Mouse (Mus musculus) hindbrain, embryonic 12.5 days (tissue): ENCODE measurements at regions not wholly inside any gene's neighbourhood (a gene's known extent, or its start where the extent isn't known, plus 50 kb on each side); places are given as distances from the start of the nearest gene placed in this dataset.

Source experiments
- ATAC-seq: fragments of 200-750 bp; cut with Nextera tagmentation; 2 replicates; pipeline ENCODE4 v1.8.0; 2017; ENCODE audit warnings: moderate TSS enrichment; ENCODE audit not compliant: low FRiP score
- H3K27ac ChIP-seq: fragments of 300-500 bp; sonication (generic); 2 replicates; pipeline ENCODE4 v1.5.1; 2016; ENCODE audit warnings: mild to moderate bottlenecking
- H3K27me3 ChIP-seq: fragments of 300-500 bp; sonication (generic); 2 replicates; pipeline ENCODE4 v1.6.1; 2016; ENCODE audit warnings: mild to moderate bottlenecking
- H3K36me3 ChIP-seq: fragments of 300-500 bp; sonication (generic); 2 replicates; pipeline ENCODE4 v1.6.1; 2016; ENCODE audit warnings: mild to moderate bottlenecking
- H3K4me1 ChIP-seq: fragments of 300-500 bp; sonication (generic); 2 replicates; pipeline ENCODE4 v1.6.1; 2016
- H3K4me2 ChIP-seq: fragments of 300-500 bp; sonication (generic); replicated peaks from 2 replicates; pipeline ENCODE4 v1.6.1; 2016; ENCODE audit warnings: mild to moderate bottlenecking
- H3K4me3 ChIP-seq: fragments of 300-500 bp; sonication (generic); 2 replicates; pipeline ENCODE4 v1.5.1; 2016; ENCODE audit warnings: mild to moderate bottlenecking
- H3K9ac ChIP-seq: fragments of 300-500 bp; sonication (generic); 2 replicates; pipeline ENCODE4 v1.6.1; 2016; ENCODE audit warnings: mild to moderate bottlenecking, moderate library complexity
- H3K9me3 ChIP-seq: fragments of 300-500 bp; sonication (generic); replicated peaks from 2 replicates; pipeline ENCODE4 v1.6.1; 2016; ENCODE audit warnings: mild to moderate bottlenecking
- WGBS: fragments of 180-500 bp; shearing (Covaris S2); methylation state at CpG from one replicate; pipeline ENCODE4 v1.1.7; 2016; 5-methylcytosine and 5-hydroxymethylcytosine counted together

DNA sequence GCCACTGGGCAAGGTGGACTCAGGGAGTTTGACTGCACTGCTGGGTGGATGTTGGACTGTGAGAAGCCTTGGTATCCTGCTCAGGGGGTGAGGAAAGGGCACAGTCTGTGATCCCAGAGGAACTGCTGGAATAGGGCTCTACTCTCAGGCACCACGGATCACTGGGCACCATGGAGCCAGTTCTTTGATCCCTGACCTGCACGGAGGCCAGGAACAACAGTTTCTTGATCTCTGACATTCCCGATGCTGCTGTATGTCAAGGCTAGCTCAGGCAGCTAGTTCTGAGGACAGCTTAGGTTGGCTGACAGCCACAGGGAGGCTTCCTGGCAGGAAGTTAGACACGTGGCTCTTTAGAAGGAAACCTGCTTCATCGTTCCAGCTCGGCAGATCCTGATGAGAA lies 289.5 kb upstream of the Slit2 start:
- H3K36me3 ChIP-seq: no peaks in the 10 kb centered on the region

DNA sequence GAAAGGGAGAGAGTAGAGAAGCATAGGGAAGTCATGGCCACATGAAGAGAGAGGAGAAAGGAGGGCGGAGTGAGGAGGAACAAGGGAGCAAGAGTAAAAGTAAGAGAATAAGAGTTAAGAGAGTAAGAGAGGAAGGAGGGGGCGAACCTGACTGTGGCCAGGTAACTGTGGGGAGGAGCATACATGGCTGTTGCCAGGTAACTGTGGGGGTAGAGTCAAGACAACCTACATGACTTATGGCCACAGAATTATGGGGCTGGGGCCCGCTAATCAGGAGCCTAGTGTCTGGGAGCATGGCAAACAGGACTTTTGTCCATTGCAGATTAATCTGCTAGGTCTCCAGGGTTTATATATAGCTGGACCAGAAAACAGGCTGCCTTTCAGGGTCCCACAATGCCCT lies 289.0 kb upstream of the Slit2 start:
- WGBS: 86% methylated on average over 3 of the region's 3 CpGs
- no peak overlapping the region for H3K9ac ChIP-seq
- no peaks in the 10 kb centered on the region for H3K4me1 ChIP-seq
- H3K9me3 ChIP-seq: no peaks in the 10 kb centered on the region
- H3K27ac ChIP-seq: no peak overlapping the region
- no peak overlapping the region for H3K4me2 ChIP-seq
- no peaks in the 10 kb centered on the region for H3K36me3 ChIP-seq
- H3K4me3 ChIP-seq: no peak overlapping the region
- H3K27me3 ChIP-seq: no peaks in the 10 kb centered on the region
- ATAC-seq: no peak

More for the DNA sequence above, 289.5 kb upstream of the Slit2 start:
- H3K27ac ChIP-seq: no peak overlapping the region
- H3K4me1 ChIP-seq: no peaks in the 10 kb centered on the region
- H3K9me3 ChIP-seq: no peaks in the 10 kb centered on the region
- no peaks in the 10 kb centered on the region for H3K27me3 ChIP-seq
- WGBS: 58% methylated on average over 6 of the region's 6 CpGs
- H3K4me3 ChIP-seq: no peak overlapping the region
- no peak overlapping the region for H3K9ac ChIP-seq
- H3K4me2 ChIP-seq: no peak overlapping the region
- no peak for ATAC-seq

DNA sequence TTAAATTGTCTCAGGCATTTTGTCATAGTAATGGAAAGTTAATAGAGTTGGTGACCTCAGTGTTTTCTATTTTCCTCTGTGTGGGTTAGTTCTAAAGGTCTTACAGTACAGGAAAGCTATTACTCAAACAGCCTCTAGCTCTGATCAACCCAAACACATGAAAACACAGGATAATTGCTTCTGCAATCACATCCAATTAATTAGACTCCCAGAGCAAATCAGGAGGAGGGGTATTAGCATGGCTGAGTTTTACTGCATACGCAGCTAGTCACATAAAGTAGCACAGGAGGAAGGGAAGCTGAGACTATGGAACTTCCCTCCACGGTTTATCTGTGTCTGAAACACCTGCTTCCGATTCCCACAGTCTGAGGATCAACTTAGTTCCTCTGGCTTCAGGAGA lies 288.3 kb upstream of the Slit2 start:
- no peak for ATAC-seq
- Histone ChIP-seq H3K27ac (no peak overlapping the region), H3K4me1 (no peaks in the 10 kb centered on the region), H3K4me3 (no peak overlapping the region), H3K36me3 (no peaks in the 10 kb centered on the region), H3K27me3 (no peaks in the 10 kb centered on the region), H3K9me3 (no peaks in the 10 kb centered on the region), H3K4me2 (no peak overlapping the region), H3K9ac (no peak overlapping the region)
- WGBS: 95% methylated on average over 3 of the region's 3 CpGs

DNA sequence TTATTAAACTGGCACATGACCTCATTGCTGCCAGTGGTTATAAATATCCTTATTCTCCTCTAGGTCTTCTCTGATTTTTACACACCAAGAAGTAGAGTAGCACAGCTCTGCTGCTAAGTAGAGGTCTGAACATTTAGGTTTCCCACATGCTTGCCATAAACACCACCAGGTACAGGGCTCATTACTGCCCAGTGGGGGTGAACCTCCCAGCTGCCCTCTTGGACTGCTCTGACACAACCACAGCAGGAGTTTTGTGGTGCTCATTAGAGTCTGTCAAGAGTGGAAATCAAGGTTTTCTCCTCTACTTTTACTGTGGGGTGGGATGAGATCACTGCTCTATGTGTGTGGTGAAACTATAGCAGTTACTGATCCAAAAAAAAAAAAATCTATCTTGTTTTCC lies 271.4 kb upstream of the Slit2 start:
- Histone ChIP-seq H3K4me2 (no peak overlapping the region), H3K9me3 (no peaks in the 10 kb centered on the region), H3K9ac (no peak overlapping the region), H3K36me3 (no peaks in the 10 kb centered on the region), H3K4me3 (no peak overlapping the region), H3K4me1 (no peaks in the 10 kb centered on the region), H3K27ac (no peak overlapping the region), H3K27me3 (no peaks in the 10 kb centered on the region)
- ATAC-seq: no peak

DNA sequence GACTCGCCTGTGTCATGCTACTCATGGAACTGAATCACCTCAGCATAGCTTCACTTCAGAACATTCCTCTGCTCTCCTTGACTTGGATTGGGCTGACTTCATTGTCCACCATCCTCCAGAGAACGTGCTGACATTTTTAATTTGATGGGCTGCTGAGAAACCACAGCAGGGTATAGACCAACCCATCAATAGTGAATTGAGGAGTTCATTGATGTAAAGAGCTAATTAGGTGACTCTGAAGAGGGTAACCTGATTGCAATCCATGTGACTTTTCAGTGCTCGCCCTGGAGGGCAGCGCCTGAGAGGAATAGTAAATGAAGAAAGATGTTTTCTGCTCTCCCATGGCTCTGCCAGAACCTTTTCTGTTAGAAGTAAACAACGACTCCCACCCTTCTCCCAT lies 268.6 kb upstream of the Slit2 start:
- H3K27ac ChIP-seq: no peak overlapping the region
- no peaks in the 10 kb centered on the region for H3K9me3 ChIP-seq
- no peak overlapping the region for H3K9ac ChIP-seq
- no peaks in the 10 kb centered on the region for H3K27me3 ChIP-seq
- no peak overlapping the region for H3K4me2 ChIP-seq
- no peaks in the 10 kb centered on the region for H3K36me3 ChIP-seq
- WGBS: 48% methylated on average over 5 of the region's 5 CpGs
- no peak for ATAC-seq
- H3K4me1 ChIP-seq: no peaks in the 10 kb centered on the region
- no peak overlapping the region for H3K4me3 ChIP-seq

DNA sequence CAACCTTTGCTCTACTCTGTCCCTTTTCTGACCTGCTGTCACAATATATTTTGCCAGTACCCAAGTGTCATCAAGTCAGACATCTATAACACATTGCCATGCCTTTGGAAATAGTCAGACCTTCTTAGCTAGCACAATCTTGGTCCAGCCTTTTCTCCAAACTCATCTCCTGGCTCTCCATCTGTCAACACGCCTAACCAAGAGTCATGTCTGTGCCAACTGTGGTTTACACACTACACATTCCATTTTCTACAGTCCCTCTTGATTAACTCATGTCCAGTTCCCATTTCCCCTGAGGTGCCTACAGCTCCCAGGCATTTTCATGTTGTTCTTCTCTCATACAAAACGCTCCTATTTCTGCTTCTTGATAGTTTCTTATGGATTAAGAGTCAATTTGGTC lies 258.0 kb upstream of the Slit2 start:
- Histone ChIP-seq H3K4me2 (no peak overlapping the region), H3K27ac (no peak overlapping the region), H3K27me3 (no peaks in the 10 kb centered on the region), H3K9me3 (no peaks in the 10 kb centered on the region), H3K36me3 (no peaks in the 10 kb centered on the region), H3K4me3 (no peak overlapping the region), H3K4me1 (no peaks in the 10 kb centered on the region), H3K9ac (no peak overlapping the region)
- 83% methylated on average over 2 of the region's 2 CpGs for WGBS
- ATAC-seq: no peak

DNA sequence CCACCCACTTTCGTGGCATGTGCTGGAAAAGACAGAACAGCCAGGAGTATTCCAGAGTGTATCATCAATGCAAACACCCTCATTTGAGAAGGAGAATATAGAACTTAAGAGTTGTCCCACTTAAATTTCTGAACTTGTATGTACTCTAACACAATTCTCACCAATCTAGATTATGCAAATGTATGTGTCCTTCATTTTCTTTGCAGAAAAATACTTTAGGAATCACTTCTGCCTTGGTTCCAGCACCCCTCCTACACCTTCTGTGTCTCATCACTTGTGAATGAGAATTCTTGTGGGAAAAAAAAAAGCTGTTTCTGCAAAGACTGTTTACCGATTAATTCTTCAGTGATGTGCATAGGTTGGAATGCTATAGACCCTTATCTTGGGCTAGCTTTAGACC lies 240.2 kb upstream of the Slit2 start:
- no peaks in the 10 kb centered on the region for H3K36me3 ChIP-seq
- H3K27me3 ChIP-seq: no peaks in the 10 kb centered on the region
- H3K4me3 ChIP-seq: no peak overlapping the region
- no peak overlapping the region for H3K27ac ChIP-seq
- no peak overlapping the region for H3K4me2 ChIP-seq
- ATAC-seq: no peak
- H3K9ac ChIP-seq: no peak overlapping the region
- H3K4me1 ChIP-seq: no peaks in the 10 kb centered on the region
- 87% methylated on average over 2 of the region's 2 CpGs for WGBS
- H3K9me3 ChIP-seq: no peaks in the 10 kb centered on the region

DNA sequence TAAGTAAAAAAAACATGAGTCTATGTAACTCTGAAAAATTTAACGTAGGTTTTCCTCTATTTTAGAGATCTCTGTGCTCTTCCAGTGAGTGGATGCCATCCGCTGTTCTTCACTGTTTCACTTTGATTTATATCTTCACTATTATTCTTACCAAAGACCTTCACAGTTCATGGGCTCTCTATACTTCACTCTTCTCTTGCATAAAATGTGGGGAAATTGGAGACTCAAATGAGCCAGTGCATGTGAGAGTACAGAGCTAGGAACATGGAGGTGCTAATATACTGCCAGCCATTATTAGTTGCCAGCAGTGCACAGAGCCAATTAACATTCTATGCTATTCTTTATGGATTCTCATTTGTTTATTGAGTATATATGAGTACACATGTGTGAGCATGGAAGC lies 237.8 kb upstream of the Slit2 start:
- Histone ChIP-seq H3K4me1 (no peaks in the 10 kb centered on the region), H3K4me3 (no peak overlapping the region), H3K4me2 (no peak overlapping the region), H3K27me3 (no peaks in the 10 kb centered on the region), H3K9me3 (no peaks in the 10 kb centered on the region), H3K9ac (no peak overlapping the region), H3K27ac (no peak overlapping the region), H3K36me3 (no peaks in the 10 kb centered on the region)
- no peak for ATAC-seq
- WGBS: 92% methylated on average over 2 of the region's 2 CpGs

DNA sequence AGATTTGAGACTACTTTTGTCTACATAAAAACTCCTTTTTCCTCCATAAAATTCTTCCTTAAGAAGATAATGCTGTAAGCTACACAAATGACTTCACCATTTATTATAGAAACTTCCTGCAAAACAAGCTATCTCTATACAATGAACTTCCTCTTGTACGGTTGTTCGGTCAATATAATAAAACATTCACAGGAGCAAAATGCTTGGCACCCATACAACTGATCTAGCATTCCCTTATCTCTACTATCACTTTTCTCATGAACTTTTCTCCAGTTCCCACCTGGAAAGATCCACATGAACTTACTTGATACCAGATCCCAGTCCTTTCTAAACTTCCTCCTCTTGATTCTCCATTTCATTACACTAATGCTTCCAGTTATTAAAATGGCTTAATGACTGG lies 231.0 kb upstream of the Slit2 start:
- H3K36me3 ChIP-seq: no peaks in the 10 kb centered on the region
- no peaks in the 10 kb centered on the region for H3K27me3 ChIP-seq
- WGBS: 92% methylated on average over 2 of the region's 2 CpGs

DNA sequence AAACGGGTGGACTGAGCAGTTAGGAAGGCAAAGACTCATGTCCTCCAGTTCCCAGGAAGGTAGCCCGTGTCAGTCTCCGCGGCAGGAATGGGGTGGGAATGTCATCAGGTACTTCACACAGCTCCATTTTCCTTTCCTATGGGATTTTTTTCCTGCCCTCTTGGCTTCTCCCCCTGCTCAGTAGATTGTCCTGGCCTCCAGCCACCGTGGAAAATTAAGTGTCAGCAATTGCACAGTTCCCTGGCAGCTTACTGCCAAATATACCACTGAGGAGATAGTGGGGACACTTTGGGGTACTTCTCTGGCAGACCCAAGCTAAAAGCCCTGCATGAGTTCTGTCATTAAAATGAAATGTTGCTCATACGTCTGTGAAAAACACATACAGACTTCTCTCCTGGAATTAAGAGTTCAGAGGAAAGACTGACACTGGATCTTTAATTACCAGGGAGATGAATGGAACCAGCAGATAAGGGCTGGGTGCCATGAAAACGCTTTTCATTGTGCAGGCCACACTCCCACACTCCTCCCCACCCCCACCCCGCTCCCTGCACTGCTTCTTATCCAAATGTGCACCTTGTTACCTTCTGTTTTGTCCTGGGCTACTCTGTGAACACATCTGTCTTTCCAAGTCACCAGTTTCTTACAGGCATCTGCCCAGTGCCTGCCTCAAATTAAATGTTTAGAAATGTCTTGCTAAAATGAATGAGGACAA lies 210.1 kb upstream of the Slit2 start:
- Histone ChIP-seq H3K27ac (no peak overlapping the region), H3K4me1 (peaks cover 7% of the 10 kb centered on the region; the same call in 1 of the 2 replicates), H3K36me3 (no peaks in the 10 kb centered on the region), H3K9me3 (no peaks in the 10 kb centered on the region), H3K27me3 (no peaks in the 10 kb centered on the region), H3K9ac (no peak overlapping the region), H3K4me3 (no peak overlapping the region), H3K4me2 (no peak overlapping the region)
- ATAC-seq: peak; percentile 43; the same call in 1 of the 2 replicates
- 54% methylated on average over 8 of the region's 8 CpGs for whole genome bisulfite sequencing

More for the DNA sequence above, 231.0 kb upstream of the Slit2 start:
- Histone ChIP-seq H3K4me2 (no peak overlapping the region), H3K9me3 (no peaks in the 10 kb centered on the region), H3K4me1 (no peaks in the 10 kb centered on the region), H3K4me3 (no peak overlapping the region), H3K9ac (no peak overlapping the region), H3K27ac (no peak overlapping the region)
- no peak for ATAC-seq

DNA sequence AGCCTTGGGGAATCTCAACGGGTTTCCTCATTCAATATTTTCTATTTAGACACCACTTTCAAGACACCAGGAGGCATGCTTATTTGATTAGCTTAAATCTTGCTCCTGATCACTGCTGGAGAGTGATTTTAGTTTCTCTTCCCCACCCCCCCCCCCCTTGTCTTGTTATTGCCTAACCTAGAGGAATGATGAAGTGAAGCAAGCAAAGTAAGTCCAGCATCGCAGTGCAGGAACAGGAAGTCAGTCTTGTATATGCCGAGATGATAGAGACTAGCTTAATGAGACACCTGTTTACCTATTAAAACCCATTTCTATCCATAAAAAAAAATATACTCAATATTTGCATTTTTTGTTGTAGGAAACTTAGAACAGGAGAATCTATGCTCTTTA lies 209.6 kb upstream of the Slit2 start:
- Histone ChIP-seq H3K4me1 (peaks cover 7% of the 10 kb centered on the region; the same call in 1 of the 2 replicates), H3K9me3 (no peaks in the 10 kb centered on the region), H3K4me2 (no peak overlapping the region), H3K36me3 (no peaks in the 10 kb centered on the region), H3K27me3 (no peaks in the 10 kb centered on the region), H3K27ac (no peak overlapping the region), H3K9ac (no peak overlapping the region), H3K4me3 (no peak overlapping the region)
- WGBS: 61% methylated on average over 3 of the region's 3 CpGs
- no peak for ATAC-seq

DNA sequence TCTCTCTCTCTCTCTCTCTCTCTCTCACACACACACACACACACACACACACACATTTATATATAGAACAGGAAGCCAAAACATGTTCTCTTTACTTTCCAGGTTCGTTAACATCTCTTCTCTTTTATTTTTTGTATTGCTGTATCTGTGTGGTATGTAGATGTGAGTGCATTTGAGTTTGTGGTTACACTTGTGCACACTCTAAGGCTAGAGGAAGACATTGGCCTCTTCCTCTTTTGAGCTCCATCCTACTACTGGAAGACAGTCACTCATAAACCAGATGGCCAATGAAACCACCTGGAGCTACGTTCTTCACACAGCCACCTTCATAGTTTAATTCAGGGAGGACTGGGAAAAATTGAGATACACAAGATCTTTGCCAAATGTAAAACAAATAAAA lies 202.1 kb upstream of the Slit2 start:
- no peak for ATAC-seq
- 92% methylated on average over 2 of the region's 2 CpGs for WGBS
- no peaks in the 10 kb centered on the region for H3K36me3 ChIP-seq
- H3K27ac ChIP-seq: no peak overlapping the region
- H3K27me3 ChIP-seq: no peaks in the 10 kb centered on the region
- H3K4me3 ChIP-seq: no peak overlapping the region
- no peaks in the 10 kb centered on the region for H3K9me3 ChIP-seq
- no peaks in the 10 kb centered on the region for H3K4me1 ChIP-seq
- no peak overlapping the region for H3K9ac ChIP-seq
- H3K4me2 ChIP-seq: no peak overlapping the region

DNA sequence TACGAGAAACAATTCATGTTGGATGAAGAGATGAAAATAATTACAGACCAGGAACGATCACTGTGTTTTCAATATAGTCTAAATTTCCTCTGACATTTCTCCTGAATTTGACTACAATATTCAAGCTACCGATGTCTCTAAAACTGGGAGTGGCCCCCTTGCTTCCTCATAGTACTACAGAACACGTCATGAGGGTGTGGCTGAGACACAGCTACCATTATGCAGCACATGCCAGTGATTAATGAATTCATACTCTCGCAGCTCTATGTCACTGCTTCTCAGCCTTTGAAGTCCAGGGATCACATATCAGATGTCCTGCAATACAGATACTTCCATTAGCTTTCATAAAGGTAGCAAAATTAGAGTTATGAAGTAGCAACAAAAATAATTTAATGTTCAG lies 201.3 kb upstream of the Slit2 start:
- whole genome bisulfite sequencing: 72% methylated on average over 5 of the region's 5 CpGs
- no peaks in the 10 kb centered on the region for H3K27me3 ChIP-seq
- no peak overlapping the region for H3K27ac ChIP-seq
- no peaks in the 10 kb centered on the region for H3K9me3 ChIP-seq
- H3K4me1 ChIP-seq: no peaks in the 10 kb centered on the region
- H3K4me3 ChIP-seq: no peak overlapping the region
- no peak for ATAC-seq
- no peak overlapping the region for H3K4me2 ChIP-seq
- H3K36me3 ChIP-seq: no peaks in the 10 kb centered on the region
- H3K9ac ChIP-seq: no peak overlapping the region
